Mouse (Mus musculus) stomach, embryonic 14.5 days (tissue): ENCODE data around the gene Rps11. TPM values are rescaled to one million over a fixed set of nuclear protein-coding genes. Genes with fewer than 3 reads are reported as not detected.

Experiments used
- ATAC-seq: fragments of 200-750 bp; cut with Nextera tagmentation; 2 replicates; pipeline ENCODE4 v1.8.0; 2017; ENCODE audit warnings: low read depth, moderate TSS enrichment; ENCODE audit not compliant: insufficient number of reproducible peaks, insufficient read depth, low FRiP score
- H3K27ac ChIP-seq: fragments of 300-500 bp; sonication (generic); 2 replicates; pipeline ENCODE4 v1.5.1; 2014; ENCODE audit warnings: mild to moderate bottlenecking, low read length, moderate library complexity, mixed read lengths
- H3K27me3 ChIP-seq: fragments of 300-500 bp; sonication (generic); 2 replicates; pipeline ENCODE4 v1.6.1; 2014; ENCODE audit warnings: low read length, control low read depth, mixed read lengths; ENCODE audit not compliant: control insufficient read depth, insufficient read depth
- H3K36me3 ChIP-seq: fragments of 300-500 bp; sonication (generic); 2 replicates; pipeline ENCODE4 v1.6.1; 2014; ENCODE audit warnings: mild to moderate bottlenecking, control low read depth, low read length, moderate library complexity, mixed read lengths; ENCODE audit not compliant: control insufficient read depth, insufficient read depth
- H3K4me1 ChIP-seq: fragments of 300-500 bp; sonication (generic); 2 replicates; pipeline ENCODE4 v1.6.1; 2014; ENCODE audit warnings: low read length, control low read depth, mixed read lengths; ENCODE audit not compliant: control insufficient read depth, insufficient read depth
- H3K4me2 ChIP-seq: fragments of 300-500 bp; sonication (generic); replicated peaks from 2 replicates; pipeline ENCODE4 v1.6.1; 2014; ENCODE audit warnings: low read depth, low read length, control low read depth
- H3K4me3 ChIP-seq: fragments of 300-500 bp; sonication (generic); 2 replicates; pipeline ENCODE4 v1.5.1; 2014; ENCODE audit warnings: low read depth, low read length, control low read depth
- H3K9ac ChIP-seq: fragments of 300-500 bp; sonication (generic); replicated peaks from 2 replicates; pipeline ENCODE4 v1.6.1; 2014; ENCODE audit warnings: low read depth, mild to moderate bottlenecking, control low read depth, low read length, moderate library complexity, mixed read lengths
- H3K9me3 ChIP-seq: fragments of 300-500 bp; sonication (generic); 2 replicates; pipeline ENCODE4 v1.6.1; 2016; ENCODE audit warnings: low read depth, low read length, control low read depth; ENCODE audit not compliant: control insufficient read depth
- WGBS: fragments of 180-500 bp; shearing (Covaris S2); extraction: QIAGEN DNeasy Blood & Tissue Kit; methylation state at CpG from one replicate; pipeline ENCODE4 v1.1.7; 2014; 5-methylcytosine and 5-hydroxymethylcytosine counted together
- polyA plus RNA-seq: library from polyadenylated mRNA; unstranded; fragments of >200 nt; fragmentation: Nextera tagmentation; extraction: Ambion mirVana; gene quantifications from 2 replicates; pipeline ENCODE4 v1.2.1, GENCODE M21; 2014

The Rps11 gene
- polyA plus RNA-seq, 1 experiment from 2014 or later, result 1,777 TPM

DNA sequence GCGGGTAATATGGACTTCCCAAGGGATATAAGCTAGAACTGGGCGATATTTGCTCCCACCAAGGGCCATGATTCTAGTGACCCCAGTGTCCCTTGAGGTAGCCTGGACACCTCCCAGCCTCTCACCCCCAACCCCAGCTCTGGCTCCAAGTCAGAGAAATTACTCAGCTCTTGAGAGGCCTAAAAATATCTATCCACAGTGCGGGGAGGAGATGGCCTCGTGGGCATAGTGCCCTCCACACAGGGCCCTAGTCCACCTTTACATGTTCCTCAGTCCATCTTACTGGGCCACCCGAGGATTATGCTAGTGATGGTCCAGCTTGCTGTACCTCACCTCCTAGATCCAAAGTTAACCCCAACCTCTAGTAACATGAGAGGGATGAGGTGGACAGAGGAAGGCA is 40.6 kb upstream of the Rps11 start:
- peaks cover 6% of the 10 kb centered on the region for H3K36me3 ChIP-seq
- 73% methylated on average over 5 of the region's 5 CpGs for WGBS
- no peak for ATAC-seq
- H3K4me1 ChIP-seq, result peaks cover 4% of the 10 kb centered on the region; the same call in 1 of the 2 replicates
- no peak overlapping the region for H3K4me2 ChIP-seq
- H3K9ac ChIP-seq, result no peak overlapping the region
- peaks cover 63% of the 10 kb centered on the region for H3K27me3 ChIP-seq
- H3K9me3 ChIP-seq, result peaks cover 7% of the 10 kb centered on the region
- H3K4me3 ChIP-seq, result no peak overlapping the region
- no peak overlapping the region for H3K27ac ChIP-seq

DNA sequence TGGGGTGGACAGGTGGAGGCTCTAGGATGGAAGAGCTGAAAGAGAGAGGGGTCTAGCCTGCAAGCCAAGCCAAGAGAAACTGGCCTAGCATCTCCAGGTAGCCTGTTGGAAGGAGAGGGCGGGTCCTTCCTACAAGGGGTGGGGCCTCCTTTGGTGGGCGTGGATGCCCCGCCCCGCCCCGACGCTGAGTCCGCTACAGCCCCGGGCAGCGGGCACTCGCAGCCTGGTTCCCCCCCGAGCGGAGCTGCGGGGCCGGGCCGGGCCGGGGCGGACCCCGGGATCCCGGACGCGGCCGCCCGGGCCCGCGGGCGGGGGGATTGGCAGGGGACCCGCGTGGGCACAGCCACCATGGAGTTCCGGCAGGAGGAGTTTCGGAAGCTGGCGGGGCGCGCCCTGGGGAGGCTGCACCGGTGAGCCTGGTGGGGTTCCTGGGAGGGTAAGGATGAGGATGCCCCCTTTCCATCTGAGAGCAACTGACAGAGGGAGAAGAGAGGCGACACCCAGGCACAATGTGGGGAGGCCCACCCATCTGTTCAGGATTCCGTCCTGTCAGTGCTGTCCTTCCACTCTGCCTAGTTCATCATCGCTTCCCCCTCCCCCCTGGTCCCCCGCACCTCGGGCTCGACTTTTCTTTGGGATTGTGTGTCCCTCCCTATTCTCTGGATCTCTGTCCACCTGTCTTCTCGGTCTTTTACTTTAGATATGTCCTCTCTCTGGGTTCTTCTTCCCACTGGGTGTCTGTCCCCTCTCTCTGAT is 39.7 kb upstream of the Rps11 start, which contains the start of gene Slc17a7:
Gene Slc17a7, plus strand, starts transcription at position 215 of the 756 bp plus-strand sequence.
- H3K27ac ChIP-seq, result no peak within 1 kb of the TSS
- peaks cover 4% of the 10 kb centered on the region; the same call in 1 of the 2 replicates for H3K4me1 ChIP-seq
- peaks cover 10% of the 10 kb centered on the region for H3K36me3 ChIP-seq
- peak within 1 kb of the TSS; percentile 35 for H3K4me3 ChIP-seq
- H3K27me3 ChIP-seq, result peaks cover 54% of the 10 kb centered on the region
- H3K9me3 ChIP-seq, result no peaks in the 10 kb centered on the region
- ATAC-seq, result no peak
- 0 out of 2 replicates have a peak within 1 kb of the TSS, but pooled peaks have one; percentile 22 for H3K9ac ChIP-seq
- H3K4me2 ChIP-seq, result peak within 1 kb of the TSS; percentile 70
- WGBS, result 1% methylated on average over 32 of the region's 41 CpGs

DNA sequence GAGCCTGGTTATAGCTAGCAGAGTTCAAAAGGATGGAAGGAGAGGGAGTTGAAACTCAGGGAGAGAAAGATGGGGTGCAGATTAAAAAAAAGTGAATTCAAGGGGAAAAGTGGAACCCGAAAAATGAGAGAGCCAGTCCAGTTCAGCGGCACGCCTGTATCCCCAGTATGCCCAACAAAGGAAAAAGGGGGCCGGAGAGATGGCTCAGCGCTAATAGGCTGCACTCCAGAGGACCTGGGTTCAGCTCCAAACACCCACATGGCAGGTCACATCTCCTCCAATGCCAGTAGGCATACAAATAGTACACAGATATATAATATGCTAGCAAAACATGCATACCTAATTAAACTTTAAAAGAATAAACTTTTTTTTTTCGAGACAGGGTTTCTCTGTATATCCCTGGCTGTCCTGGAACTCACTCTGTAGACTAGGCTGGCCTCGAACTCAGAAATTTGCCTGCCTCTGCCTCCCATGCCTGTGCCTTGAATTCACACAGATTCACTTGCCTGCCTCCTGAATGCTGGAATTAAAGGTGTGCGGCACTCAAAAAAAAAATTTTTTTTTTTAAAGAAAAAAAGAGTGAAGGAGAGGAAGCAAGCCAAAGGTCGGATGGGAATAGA is 38.9 kb upstream of the Rps11 start:
- Histone ChIP-seq H3K27me3 (peaks cover 47% of the 10 kb centered on the region), H3K9ac (no peak overlapping the region), H3K4me3 (no peak overlapping the region), H3K4me2 (no peak overlapping the region), H3K9me3 (no peaks in the 10 kb centered on the region), H3K36me3 (peaks cover 10% of the 10 kb centered on the region), H3K4me1 (peaks cover 4% of the 10 kb centered on the region; the same call in 1 of the 2 replicates), H3K27ac (no peak overlapping the region)
- 74% methylated on average over 9 of the region's 9 CpGs for WGBS
- no peak for ATAC-seq

DNA sequence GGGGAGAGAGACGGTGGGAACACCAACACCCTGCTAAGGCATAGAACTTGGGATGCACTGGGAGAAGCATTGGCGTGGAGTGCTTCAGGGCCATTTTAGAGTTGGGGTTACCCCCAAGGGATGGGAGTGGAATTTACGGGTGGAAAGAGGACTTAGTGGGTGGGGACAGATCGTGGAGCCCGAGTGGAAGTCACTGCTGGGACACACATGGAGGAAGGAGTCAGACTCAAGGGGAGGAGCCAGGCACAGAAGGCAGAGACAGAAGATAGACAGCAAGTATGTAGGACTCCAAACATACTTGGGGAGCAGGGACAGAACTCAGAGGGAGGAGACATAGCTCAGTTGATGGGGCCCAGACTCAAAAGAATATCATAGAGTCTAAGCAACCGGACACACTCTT is 38.3 kb upstream of the Rps11 start:
- H3K4me2 ChIP-seq, result peak overlapping the region; percentile 70
- WGBS, result 30% methylated on average over 6 of the region's 6 CpGs
- no peak overlapping the region for H3K27ac ChIP-seq
- ATAC-seq, result no peak; the same call in 1 of the 2 replicates
- peaks cover 42% of the 10 kb centered on the region for H3K27me3 ChIP-seq
- peaks cover 15% of the 10 kb centered on the region for H3K36me3 ChIP-seq
- no peak overlapping the region for H3K9ac ChIP-seq
- H3K4me1 ChIP-seq, result peaks cover 4% of the 10 kb centered on the region; the same call in 1 of the 2 replicates
- H3K4me3 ChIP-seq, result peak overlapping the region; percentile 34
- H3K9me3 ChIP-seq, result no peaks in the 10 kb centered on the region

DNA sequence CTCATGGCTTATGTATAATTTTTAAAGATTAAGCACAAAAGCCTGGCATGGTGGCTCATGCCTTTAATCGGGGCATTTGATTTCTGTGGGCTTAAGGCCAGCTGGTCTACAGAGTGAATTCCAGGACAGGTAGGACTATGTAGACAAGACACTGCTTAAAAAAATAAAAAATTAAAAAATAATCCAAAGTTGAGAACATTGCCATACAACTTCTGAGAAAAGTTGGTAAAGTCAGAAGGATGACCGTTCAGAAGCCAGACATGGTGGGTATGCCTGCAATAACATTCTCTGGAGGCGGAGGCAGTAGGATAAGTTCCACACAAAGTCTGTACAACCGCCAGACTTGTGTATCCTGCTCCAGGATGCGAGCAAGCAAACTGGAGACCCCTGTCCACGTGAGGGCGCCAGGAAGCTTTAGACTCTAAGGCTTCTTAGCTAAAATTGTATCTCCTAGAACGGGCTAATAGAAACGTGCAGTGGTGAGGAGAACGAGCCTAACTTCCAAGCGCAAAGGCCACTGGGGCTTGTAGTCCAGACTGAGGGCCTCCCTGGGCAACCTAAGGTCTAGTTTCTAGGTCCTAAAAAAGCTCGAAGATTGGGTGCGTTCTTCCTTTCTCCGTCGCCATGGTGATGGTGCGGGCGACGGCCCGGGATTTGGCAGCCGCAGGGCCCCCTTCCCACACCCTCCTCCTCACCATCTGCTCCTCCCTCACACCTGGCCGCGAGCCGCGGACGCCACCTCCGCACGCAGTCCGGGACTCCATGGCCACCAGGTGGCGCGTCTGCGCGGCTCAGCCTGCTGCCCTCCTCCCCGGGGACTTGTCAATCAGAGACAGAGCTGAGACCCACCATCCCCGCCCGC is 37.6 kb upstream of the Rps11 start:
- Histone ChIP-seq H3K9me3 (no peaks in the 10 kb centered on the region), H3K4me3 (peak overlapping the region; percentile 34), H3K4me1 (peaks cover 4% of the 10 kb centered on the region; the same call in 1 of the 2 replicates), H3K27ac (no peak overlapping the region; the same call in 1 of the 2 replicates), H3K36me3 (peaks cover 15% of the 10 kb centered on the region), H3K9ac (no peak overlapping the region), H3K27me3 (peaks cover 35% of the 10 kb centered on the region), H3K4me2 (peak overlapping the region; percentile 70)
- peak; percentile 86 for ATAC-seq
- 3% methylated on average over 35 of the region's 35 CpGs for WGBS

DNA sequence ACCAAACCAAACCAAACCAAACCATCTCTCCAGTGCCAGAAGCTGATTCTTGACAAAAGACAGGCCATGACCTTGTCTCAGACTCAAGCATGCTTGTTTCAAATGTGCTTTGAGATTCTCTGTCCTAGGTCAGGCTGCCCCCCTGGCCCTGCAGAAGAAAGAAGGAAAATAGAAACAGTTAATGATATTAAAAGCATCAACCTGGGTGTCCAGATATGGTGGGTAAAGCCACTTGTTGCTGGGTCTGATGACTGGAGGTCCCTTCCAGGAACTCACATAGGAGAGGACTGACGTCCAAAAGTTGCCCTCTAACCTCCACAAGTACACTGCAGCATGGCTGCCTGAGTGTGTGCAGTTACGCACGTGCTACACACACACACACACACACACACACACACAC is 36.6 kb upstream of the Rps11 start:
- peaks cover 18% of the 10 kb centered on the region for H3K36me3 ChIP-seq
- no peak overlapping the region for H3K4me2 ChIP-seq
- H3K27me3 ChIP-seq, result peaks cover 27% of the 10 kb centered on the region
- peaks cover 4% of the 10 kb centered on the region; the same call in 1 of the 2 replicates for H3K4me1 ChIP-seq
- H3K9me3 ChIP-seq, result no peaks in the 10 kb centered on the region
- no peak overlapping the region for H3K9ac ChIP-seq
- 84% methylated on average over 3 of the region's 3 CpGs for WGBS
- no peak for ATAC-seq
- H3K27ac ChIP-seq, result no peak overlapping the region
- no peak overlapping the region for H3K4me3 ChIP-seq

DNA sequence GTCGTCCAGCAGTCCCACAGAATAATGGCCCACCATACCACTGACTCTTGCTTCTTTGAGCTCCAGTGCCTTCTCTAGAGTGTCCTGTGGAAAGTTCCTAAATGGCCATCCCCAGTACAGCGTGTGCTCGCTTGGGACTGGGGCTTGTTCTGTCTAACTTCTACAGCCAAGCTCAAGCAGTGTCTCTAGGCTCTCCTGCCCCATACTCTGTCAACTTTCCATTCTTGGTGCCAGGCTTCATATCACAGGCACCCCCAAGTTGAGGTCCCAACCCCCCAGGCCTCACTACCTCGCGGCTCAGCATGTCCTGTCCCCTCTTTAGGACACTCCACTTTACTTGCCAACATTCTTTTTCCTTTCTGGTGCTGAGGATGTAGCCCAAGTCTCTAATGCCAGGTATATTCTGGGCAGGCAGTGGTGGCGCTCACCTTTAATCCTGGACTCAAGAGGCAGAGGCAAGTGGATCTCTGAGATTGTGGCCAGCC is 36.1 kb upstream of the Rps11 start:
- 88% methylated on average over 6 of the region's 6 CpGs for WGBS

DNA sequence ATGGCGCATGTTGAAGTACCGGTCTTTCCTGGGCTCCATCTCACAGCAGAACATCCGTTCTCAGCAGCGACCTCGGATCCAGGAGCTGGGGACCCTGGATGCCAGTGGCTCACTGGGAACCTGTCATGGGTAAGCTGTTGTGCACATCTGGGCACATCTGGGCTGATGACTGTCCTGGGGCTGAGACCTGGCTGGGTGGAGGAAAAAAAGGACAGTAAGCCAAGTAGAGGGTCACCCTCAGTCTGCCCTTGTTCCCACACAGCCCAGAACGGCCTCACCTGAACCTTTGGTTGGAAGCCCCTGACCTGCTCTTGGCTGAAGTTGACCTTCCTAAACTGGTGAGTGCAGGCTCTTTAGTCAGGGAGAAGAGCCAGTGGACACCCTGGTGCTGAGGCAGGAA is 34.8 kb upstream of the Rps11 start:
- 90% methylated on average over 6 of the region's 6 CpGs for WGBS
- Histone ChIP-seq H3K4me3 (no peak overlapping the region), H3K9ac (no peak overlapping the region), H3K27me3 (peaks cover 9% of the 10 kb centered on the region), H3K27ac (no peak overlapping the region), H3K4me1 (peaks cover 8% of the 10 kb centered on the region; the same call in 1 of the 2 replicates), H3K9me3 (no peaks in the 10 kb centered on the region), H3K36me3 (peaks cover 18% of the 10 kb centered on the region), H3K4me2 (no peak overlapping the region)
- ATAC-seq, result no peak

More for the DNA sequence above, 36.1 kb upstream of the Rps11 start:
- peaks cover 22% of the 10 kb centered on the region for H3K27me3 ChIP-seq
- H3K27ac ChIP-seq, result no peak overlapping the region
- H3K4me1 ChIP-seq, result peaks cover 4% of the 10 kb centered on the region; the same call in 1 of the 2 replicates
- peaks cover 18% of the 10 kb centered on the region for H3K36me3 ChIP-seq
- H3K4me2 ChIP-seq, result no peak overlapping the region
- ATAC-seq, result no peak
- H3K9me3 ChIP-seq, result no peaks in the 10 kb centered on the region
- H3K9ac ChIP-seq, result no peak overlapping the region
- H3K4me3 ChIP-seq, result no peak overlapping the region
